Mouse (Mus musculus) megakaryocyte, embryonic 14.5 days (primary cell): ENCODE measurements at regions not wholly inside any gene's neighbourhood (a gene's known extent, or its start where the extent isn't known, plus 50 kb on each side); places are given as distances from the start of the nearest gene placed in this dataset.
A peak's percentile ranks its signal among the peaks of the same experiment; 100 is the strongest.

Experiments used
- H3K27me3 ChIP-seq: replicated peaks from 2 replicates; pipeline ENCODE3; 2012; ENCODE audit warnings: inconsistent platforms
- H3K36me3 ChIP-seq: replicated peaks from 2 replicates; pipeline ENCODE3; 2012; ENCODE audit warnings: low read length, inconsistent platforms, mixed read lengths
- H3K4me1 ChIP-seq: 2 replicates; pipeline ENCODE4 v1.6.1; 2012; ENCODE audit warnings: inconsistent platforms
- H3K4me3 ChIP-seq: replicated peaks from 2 replicates; pipeline ENCODE3; 2012; ENCODE audit warnings: moderate library complexity, mild to moderate bottlenecking, inconsistent platforms
- H3K9me3 ChIP-seq: 2 replicates; pipeline ENCODE4 v1.6.1; 2012; ENCODE audit warnings: inconsistent platforms
- FLI1 ChIP-seq: IDR thresholded peaks from 2 replicates; pipeline ENCODE4 v1.6.1; 2012; ENCODE audit warnings: low read length, inconsistent platforms, mixed read lengths
- GATA1 ChIP-seq: IDR thresholded peaks from 3 replicates; pipeline ENCODE4 v1.6.1; 2012; ENCODE audit warnings: mixed read lengths, low read length, inconsistent platforms, borderline replicate concordance

DNA sequence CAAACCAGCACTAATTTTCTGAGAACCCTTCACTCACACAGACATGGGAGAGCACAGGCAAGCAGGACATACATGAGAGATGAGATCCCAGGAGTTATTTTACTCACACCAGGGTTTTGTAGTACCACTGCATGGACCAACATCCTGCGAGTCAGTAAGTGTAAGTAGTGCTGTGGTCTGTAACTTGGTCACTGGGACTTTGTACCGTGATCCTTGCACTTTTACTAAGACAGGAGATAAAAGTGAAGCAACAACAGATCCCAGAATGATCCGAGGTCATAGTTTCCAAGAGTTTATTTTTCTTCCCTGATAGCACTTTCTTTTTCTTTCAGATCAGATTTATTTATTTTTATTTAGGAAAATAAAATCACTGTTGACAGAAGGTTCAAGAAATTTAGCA is 54.1 kb upstream of the Mtap start:
- H3K27me3 ChIP-seq: no peaks in the 10 kb centered on the region
- H3K9me3 ChIP-seq: no peaks in the 10 kb centered on the region
- peaks cover 37% of the 10 kb centered on the region for H3K4me1 ChIP-seq
- H3K36me3 ChIP-seq: no peaks in the 10 kb centered on the region
- no peak overlapping the region for H3K4me3 ChIP-seq
- TF ChIP-seq FLI1: no peak
- no peak for TF ChIP-seq GATA1

DNA sequence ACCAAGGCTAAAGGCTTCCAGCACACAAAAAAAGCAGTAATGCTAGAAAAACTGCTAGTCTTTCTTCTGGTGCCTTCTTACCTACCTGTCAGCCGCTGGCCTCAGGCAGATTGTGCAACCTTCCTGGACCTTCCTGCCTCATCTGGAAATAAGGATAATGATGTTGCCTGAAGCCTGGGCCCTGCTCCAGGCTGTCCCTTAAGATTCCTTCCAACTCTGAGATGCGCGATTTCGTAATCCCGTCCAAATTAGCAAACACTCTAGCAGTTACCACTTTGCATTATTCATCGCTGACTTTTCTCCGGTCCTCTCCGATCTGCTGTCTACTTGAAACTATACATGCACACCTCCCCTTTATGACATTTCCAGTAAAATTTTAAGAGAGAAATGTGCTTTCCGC is 58.4 kb upstream of the Mtap start:
- no peak overlapping the region for H3K4me3 ChIP-seq
- no peak for TF ChIP-seq GATA1
- TF ChIP-seq FLI1: no peak
- no peaks in the 10 kb centered on the region for H3K36me3 ChIP-seq
- no peaks in the 10 kb centered on the region for H3K9me3 ChIP-seq
- peaks cover 17% of the 10 kb centered on the region for H3K4me1 ChIP-seq
- H3K27me3 ChIP-seq: no peaks in the 10 kb centered on the region

- TF ChIP-seq GATA1 (no peak), FLI1 (no peak)
- no peaks in the 10 kb centered on the region for H3K27me3 ChIP-seq
- no peaks in the 10 kb centered on the region for H3K36me3 ChIP-seq
- no peaks in the 10 kb centered on the region for H3K9me3 ChIP-seq
- H3K4me1 ChIP-seq: peaks cover 26% of the 10 kb centered on the region
- H3K4me3 ChIP-seq: no peak overlapping the region
These were observed 62.2 kb upstream of the Mtap start for GRCm38 (mm10) chr4:89074705-89075104.

GRCm38 (mm10) chr4:89070430-89070829 is 66.5 kb upstream of the Mtap start:
- H3K9me3 ChIP-seq: no peaks in the 10 kb centered on the region
- H3K27me3 ChIP-seq: no peaks in the 10 kb centered on the region
- H3K36me3 ChIP-seq: peaks cover 3% of the 10 kb centered on the region
- H3K4me3 ChIP-seq: no peak overlapping the region
- TF ChIP-seq FLI1 (no peak), GATA1 (no peak)
- H3K4me1 ChIP-seq: peaks cover 28% of the 10 kb centered on the region

DNA sequence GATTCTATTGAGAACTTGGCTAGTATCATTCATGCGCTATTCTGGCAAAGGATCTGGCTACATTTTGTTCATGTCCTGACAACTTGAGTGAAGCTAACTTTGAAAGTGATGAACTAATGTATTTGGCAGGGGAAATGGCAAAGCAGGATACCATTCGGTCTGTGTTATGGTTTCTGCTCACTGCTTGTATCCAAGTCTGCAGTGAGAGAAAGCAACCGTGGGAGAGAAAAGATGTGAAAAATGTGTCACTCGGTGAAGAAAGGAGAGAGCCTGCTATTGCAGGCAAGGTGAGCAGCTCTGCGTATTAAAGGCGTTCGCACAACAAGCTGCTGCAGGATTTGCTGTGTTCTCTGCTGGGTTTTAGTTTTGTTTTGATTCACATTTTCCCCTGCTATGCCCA is 72.5 kb upstream of the Mtap start:
- Histone ChIP-seq H3K9me3 (no peaks in the 10 kb centered on the region), H3K36me3 (peaks cover 3% of the 10 kb centered on the region), H3K4me1 (peaks cover 38% of the 10 kb centered on the region), H3K4me3 (no peak overlapping the region), H3K27me3 (no peaks in the 10 kb centered on the region)
- TF ChIP-seq FLI1: no peak
- no peak for TF ChIP-seq GATA1

GRCm38 (mm10) chr4:89062384-89062783 is 74.5 kb upstream of the Mtap start:
- no peak for TF ChIP-seq GATA1
- no peaks in the 10 kb centered on the region for H3K27me3 ChIP-seq
- no peaks in the 10 kb centered on the region for H3K9me3 ChIP-seq
- peaks cover 55% of the 10 kb centered on the region for H3K4me1 ChIP-seq
- no peaks in the 10 kb centered on the region for H3K36me3 ChIP-seq
- H3K4me3 ChIP-seq: no peak overlapping the region

DNA sequence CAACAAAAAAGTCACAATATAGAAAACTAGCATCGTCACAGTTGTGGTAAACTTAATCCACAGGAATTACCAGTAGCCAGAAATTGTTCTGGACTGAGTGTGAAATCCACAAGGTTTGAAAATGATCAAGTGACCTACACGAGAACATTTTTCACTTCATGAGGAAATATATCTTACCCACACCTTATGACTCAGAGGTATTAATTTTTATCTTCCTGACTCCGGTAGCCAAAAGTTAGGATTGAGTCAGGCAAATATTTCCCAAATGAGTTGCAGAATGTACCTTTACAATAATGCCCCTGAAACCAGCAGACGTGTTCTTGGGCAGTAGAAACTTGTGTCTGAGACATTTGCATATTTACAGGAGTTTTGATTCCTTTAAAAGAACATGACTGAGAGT is 75.3 kb upstream of the Mtap start:
- H3K36me3 ChIP-seq: no peaks in the 10 kb centered on the region
- TF ChIP-seq FLI1 (no peak), GATA1 (no peak)
- H3K9me3 ChIP-seq: no peaks in the 10 kb centered on the region
- H3K27me3 ChIP-seq: no peaks in the 10 kb centered on the region
- H3K4me3 ChIP-seq: no peak overlapping the region
- peaks cover 63% of the 10 kb centered on the region for H3K4me1 ChIP-seq

GRCm38 (mm10) chr4:89057573-89057972 is 79.3 kb upstream of the Mtap start:
- TF ChIP-seq GATA1 (peak; percentile 29; the same call in 1 of the 3 replicates), FLI1 (no peak)
- Histone ChIP-seq H3K36me3 (no peaks in the 10 kb centered on the region), H3K9me3 (no peaks in the 10 kb centered on the region), H3K27me3 (no peaks in the 10 kb centered on the region), H3K4me1 (peaks cover 72% of the 10 kb centered on the region), H3K4me3 (no peak overlapping the region)

DNA sequence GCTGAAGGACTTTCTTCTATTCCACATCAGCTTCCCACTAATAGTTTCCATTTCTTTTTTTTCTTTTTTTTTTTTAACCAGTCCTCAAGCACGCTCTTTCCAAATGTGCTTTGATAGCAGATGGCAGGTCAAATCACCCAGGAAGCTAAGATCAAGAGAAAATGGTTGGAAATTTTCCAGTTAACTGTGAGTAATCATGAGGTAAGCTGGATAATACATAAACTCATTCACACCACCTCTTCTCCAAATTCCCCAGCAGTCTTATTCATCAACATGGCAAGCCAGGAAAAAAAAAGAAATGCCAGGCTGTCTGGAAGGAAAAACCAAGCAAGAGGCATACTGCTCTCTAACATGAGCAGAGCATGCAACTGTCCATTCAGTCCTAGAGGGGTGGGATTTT is 79.8 kb upstream of the Mtap start:
- Histone ChIP-seq H3K4me1 (peaks cover 71% of the 10 kb centered on the region), H3K4me3 (no peak overlapping the region), H3K9me3 (no peaks in the 10 kb centered on the region), H3K27me3 (no peaks in the 10 kb centered on the region), H3K36me3 (no peaks in the 10 kb centered on the region)
- TF ChIP-seq FLI1 (no peak), GATA1 (no peak)

GRCm38 (mm10) chr4:89055969-89056368 is 81.0 kb upstream of the Mtap start:
- Histone ChIP-seq H3K36me3 (no peaks in the 10 kb centered on the region), H3K4me1 (peaks cover 69% of the 10 kb centered on the region), H3K9me3 (no peaks in the 10 kb centered on the region), H3K27me3 (no peaks in the 10 kb centered on the region), H3K4me3 (no peak overlapping the region)
- TF ChIP-seq FLI1: no peak
- no peak for TF ChIP-seq GATA1

GRCm38 (mm10) chr4:89053606-89054005 is 83.3 kb upstream of the Mtap start:
- Histone ChIP-seq H3K36me3 (no peaks in the 10 kb centered on the region), H3K27me3 (no peaks in the 10 kb centered on the region), H3K4me1 (peaks cover 61% of the 10 kb centered on the region), H3K9me3 (no peaks in the 10 kb centered on the region), H3K4me3 (no peak overlapping the region)
- no peak for TF ChIP-seq GATA1
- TF ChIP-seq FLI1: no peak
